Mouse (Mus musculus): ENCODE data around the gene Mad2l2.

The Mad2l2 gene

DNA sequence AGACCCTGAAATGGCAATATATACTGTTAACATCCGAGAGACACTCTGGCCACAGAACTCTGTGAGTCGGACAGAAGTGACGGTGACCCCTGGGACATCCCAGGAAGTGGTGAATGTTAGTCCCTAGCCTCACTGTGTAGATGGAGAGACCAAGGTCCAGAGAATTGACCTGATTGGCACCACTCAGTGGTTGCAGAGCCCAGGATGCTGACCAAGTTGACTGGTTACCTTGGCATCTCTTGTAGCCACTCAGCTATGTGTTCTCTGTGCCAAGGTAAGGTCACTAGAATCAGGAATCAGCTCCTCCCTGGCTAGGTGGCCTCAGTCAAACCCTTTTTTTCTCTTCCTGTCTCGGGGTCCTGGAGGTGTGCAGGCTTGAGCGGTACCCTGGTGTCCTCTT is 13.5 kb downstream of the Mad2l2 start:
- DNase-seq (ENCODE audit: low read depth), result no peak

DNA sequence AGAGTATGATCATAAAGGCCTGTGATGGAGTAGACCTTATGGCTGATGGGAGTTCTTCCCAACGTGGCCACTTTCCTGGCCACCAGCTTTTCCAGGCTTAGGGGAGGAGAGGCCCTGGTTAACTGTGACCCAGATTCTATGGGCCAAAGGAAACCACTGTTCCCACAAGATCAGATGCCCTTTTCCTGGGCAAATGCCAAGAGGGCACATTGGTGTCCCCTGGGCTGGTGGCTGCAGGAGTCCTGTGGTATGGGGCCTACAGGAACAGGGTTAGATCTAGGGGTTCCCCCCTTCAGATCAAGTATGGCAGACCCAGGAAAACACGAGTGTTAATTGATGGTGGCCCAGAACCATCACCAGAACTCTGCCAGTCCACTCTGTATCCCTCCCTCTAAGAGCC is 17.5 kb downstream of the Mad2l2 start:
- no peak for DNase-seq (ENCODE audit: low read depth)

DNA sequence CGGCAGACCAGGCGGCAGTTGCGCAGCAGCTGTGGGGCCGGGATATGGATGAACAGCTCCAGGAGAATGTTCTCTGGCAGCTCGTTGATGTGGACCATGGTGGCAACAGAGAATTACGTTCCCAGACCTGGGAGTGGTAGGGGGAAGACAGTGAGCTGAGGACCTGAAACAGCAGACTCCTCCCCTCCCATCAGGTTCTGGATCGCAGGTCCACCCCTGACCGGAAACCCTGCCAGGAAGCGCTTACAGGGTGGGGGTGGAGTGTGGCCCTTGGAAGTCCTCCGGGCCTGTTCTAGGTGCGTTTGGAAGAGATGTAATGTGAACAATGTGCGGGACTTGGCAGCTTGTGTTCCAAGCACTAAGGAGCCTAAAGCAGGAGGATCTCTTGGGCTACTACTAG is 19.4 kb downstream of the Mad2l2 start:
- no peak for DNase-seq (ENCODE audit: low read depth)

DNA sequence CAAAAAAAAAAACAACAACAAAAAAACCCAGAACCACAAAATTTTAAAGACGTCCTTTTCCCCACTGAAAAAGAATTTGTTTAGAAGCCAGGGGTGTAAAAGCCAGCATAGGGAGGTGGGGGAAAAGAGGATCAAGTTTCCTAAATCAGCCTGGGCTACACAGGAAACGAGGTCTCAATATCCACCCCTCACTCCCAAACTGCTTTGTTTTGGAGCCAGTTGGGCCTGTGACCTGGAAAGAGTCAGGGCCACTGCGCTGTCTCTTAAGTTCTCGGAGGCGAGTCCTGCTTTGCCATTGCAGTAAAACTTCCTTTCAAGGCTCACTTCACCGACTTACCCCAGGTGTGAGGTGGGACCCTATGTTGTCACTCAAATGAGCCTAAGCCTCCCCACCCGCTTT is 20.1 kb downstream of the Mad2l2 start:
- no peak for DNase-seq (ENCODE audit: low read depth)

DNA sequence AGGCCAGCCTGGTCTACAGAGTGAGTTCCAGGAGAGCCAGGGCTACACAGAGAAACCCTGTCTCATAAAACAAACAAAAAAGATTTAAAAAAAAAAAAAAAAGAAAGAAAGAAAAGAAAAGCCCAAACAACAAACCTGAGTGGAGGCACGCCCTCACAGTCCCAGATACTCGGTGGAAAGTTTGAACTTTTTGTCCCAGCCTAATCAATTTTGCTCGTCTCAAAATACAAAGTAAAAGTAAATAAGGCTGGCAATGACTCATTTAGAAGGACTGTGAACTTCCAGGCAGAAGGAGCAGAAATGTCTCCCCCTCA is 20.7 kb downstream of the Mad2l2 start:
- no peak for DNase-seq (ENCODE audit: low read depth)

DNA sequence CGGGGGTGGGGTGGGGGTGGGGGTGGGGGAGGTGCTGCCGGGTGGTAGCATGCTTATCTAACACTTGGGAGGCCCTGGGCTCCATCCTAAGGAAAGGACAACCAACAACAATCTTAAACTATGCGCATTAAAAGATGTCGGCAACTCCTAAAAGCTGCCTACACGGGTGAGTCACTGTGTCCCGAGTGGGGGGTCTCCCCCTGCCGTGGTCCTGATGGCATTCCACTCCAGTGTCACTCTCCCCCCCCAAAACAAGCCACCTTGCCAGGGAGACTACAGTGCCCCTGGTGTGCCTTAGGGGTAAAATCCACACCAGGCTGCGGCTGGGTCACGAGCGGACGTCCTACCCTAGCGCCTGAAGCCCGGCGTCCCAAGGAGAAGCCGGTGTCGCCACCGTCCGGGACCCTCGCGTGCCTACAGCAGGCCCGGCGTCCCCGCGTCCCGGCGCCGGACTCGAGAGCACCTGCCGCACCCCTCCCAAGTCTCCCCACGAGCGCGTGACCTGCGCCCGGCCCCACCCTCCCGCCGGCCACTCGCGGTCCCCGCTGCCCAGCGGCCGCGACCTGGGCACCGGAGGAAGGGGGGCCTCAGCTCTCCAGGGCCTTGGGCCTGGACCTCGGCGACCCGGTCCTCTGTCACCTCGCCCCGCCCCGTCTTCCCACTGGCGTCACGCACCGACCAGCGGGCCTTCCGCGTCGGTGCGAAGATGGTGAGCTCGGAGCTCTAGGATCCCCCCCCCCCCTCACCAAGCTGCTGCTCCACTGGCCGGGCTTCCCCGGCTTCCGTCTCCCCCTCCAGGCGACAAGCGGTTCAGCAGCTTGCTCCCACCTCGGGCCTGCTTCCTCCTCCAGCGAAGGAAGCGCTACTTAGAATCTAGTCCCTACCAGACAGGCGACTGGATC is 21.3 kb downstream of the Mad2l2 start, which contains the start of gene Fbxo6:
Gene Fbxo6 (minus strand): TSS at position 874 of the 902 bp plus-strand sequence.
- no peak for DNase-seq (ENCODE audit: low read depth)

DNA sequence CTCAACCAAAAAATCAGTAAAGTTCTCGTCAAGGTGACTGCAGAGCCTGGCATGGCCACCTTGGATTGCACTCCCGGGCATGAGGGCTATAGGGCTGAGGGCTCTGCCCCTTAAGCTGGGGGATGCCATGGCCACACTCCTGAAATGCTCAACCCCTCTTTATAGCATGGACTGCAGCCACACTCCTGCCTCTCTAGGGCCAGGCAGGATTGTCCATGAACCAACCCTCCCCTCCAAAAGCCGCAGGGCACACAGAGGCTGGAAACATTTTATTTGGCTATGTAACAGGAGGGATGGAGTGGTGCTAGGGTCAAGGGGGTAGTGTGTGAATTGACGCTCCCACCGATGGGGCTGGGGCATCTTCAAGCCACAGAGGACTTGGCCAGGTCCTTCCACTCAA is 22.4 kb downstream of the Mad2l2 start:
- DNase-seq (ENCODE audit: low read depth), result no peak

DNA sequence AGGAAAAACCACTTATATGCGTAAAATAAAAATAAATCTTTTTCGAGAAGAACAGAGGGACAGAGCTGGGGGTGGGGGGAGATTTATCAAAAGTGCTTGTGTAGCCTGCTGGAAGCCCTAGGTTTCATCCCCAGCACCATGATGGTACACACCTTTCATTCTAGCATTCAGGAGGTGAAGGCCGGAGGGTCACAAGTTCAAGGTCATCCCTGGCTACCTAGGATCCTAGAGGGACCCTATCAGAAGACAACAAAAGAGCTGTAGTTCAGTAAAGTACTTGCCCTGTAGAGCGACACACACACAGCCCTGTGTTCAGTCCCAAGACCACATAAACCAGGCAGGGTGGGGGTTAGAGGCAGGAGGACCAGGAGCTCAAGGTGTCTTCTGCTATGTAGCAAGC is 23.8 kb downstream of the Mad2l2 start:
- no peak for DNase-seq (ENCODE audit: low read depth)

DNA sequence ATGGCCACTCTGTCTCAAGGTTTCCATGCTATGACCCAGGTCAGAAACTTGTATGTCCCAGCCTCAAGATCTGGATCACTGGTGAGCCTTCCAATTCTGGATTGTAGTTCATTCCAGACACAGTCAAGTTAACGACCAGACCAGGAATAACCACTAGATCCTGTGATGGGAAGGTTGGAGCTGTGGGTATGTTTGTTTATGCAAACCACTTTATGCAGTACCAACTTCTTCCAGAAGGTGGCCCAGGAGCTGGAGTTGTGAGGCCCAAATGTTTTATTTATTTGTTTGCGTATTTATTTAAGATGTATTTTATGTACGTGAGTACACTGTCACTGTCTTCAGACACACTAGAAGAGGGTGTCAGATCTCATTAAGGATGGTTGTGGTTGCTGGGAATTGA is 24.8 kb downstream of the Mad2l2 start:
- no peak for DNase-seq (ENCODE audit: low read depth)

DNA sequence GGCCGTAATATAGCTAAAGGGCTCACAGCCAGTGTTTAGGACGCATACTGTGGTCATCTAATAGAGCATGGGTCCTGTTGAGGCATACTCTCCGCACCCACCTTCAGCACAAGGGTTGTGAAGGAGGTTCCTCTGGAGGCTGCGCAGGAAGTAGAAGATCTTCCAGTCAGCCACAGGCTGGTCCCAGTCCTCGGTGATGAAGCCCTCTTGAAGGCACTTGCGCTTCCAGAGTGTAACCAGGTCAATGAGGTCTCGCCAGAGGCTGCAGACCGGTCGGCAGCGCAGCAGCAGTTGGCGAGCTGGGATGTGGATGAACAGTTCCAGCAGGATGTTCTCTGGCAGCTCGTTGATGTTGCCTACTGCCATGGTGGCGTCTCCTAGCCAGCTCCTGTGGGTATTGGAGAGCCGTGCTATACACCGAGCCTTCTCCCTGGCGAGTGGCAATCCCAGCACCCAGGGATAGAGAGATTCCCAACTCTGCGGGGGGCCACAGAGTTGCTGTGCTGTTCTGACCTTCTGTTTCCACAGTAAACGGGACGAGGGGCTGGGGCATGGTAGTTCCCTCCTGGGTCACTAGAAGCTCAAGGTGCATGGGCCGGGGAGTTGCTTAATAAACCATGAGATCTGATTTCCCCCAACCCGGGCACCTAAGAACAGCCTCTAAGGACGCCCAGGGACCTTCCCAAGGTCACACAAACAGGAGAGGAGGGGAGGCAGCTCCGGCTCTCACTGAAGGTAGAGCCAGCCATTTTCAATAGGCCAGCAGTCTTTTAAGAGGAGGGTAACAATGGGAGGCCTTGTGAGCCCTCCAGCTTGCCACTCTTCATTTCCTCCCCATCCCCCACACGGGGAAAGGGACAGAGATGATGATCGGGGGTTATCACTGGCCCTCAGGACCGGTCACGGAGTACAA is 28.5 kb downstream of the Mad2l2 start:
- DNase-seq (ENCODE audit: low read depth), result no peak

DNA sequence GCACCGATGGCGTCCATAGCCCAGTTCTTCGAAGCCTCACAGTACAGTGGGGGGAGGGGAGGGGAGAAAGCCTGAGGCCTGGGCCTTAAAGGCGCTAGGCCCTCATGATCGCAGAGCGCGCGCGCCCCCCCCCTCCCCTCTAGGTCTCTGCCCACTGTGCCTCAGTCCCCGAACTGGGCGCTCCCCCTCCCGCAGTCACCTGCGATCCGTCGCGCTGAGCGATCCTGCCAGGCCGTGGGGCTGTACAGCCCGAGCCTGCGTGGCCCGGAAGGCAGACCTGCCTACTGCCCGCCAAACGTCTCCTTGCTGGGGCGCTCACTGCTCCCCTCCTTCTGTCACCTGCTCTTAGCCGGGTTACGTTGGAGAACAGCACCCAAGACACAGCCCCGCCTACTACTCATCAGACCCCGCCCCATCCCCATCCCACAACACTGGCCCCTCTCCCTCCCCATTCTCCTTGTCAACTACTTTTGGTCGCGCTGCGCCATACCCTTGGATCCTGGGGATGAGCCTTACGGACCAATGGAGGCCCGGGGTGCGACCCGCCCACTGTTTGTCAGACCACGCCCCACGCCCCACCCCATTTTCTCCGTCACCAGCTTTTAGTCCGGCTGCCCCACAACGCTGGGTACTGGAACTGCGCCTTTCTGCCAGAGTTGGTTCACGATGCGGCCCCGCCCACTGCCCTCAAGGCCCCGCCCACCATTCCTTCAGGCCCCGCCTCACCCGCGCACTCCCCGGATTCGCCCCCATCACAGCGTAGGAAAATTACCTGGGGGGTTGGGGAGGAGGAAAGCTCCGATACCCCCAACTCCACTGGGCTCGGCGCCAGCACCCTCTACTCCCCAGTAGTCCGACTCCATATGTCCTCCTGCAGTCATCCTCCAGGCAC is 29.6 kb downstream of the Mad2l2 start:
- peak; percentile 81 for DNase-seq (ENCODE audit: low read depth)

DNA sequence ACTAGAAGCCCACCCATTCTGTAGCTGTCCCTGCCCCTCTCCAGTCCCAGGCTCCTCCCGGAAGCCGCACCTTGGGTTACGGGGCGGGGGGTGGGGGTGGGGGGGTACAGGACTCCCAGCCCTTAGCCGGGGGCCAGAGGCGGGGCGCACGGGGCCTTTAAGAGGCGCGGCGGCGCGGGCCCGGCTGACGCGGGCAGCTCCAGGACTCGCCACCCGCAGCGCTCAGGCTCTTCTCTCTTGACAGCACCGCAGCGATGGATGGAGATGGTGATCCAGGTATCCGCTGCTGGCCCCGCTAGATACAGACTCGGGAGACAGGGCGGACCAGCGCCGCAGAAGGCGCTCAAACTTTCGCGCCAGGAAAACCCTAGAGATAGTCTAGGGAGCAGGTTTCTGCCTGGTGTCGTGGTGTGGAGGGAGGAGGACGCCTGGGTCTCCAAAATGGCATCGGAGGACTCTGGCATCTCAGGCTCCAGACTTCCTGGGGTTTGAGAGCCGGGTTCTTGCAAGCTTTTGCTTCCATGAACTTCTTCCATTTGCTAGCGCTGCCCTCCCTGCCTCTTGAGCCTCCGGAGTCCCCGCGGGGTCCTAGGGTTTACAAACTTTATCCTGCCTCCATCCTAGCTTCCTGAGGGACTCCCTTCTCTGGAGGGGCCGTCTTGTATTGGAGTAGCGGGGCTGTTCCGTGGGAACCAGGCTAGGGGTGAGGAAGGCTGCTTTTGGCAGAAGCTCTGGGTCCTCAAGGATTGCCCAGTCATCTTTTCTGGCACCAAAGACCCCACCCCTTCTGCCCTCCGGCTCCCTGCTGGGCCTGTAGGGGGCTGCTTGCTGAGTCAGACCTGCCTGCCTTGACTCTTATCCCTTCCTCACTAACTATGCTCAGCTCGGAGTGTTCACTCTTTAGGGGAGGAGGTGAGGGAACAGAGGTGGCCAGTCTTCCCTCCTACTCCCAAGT is 30.5 kb downstream of the Mad2l2 start, which contains the start of the genes Fbxo44 and Fbxo2:
Gene Fbxo44 (minus strand): TSS at position 47 of the 955 bp plus-strand sequence.
Gene Fbxo2 (plus strand): TSS at position 186 of the 955 bp plus-strand sequence.
- DNase-seq (ENCODE audit: low read depth), result no peak

DNA sequence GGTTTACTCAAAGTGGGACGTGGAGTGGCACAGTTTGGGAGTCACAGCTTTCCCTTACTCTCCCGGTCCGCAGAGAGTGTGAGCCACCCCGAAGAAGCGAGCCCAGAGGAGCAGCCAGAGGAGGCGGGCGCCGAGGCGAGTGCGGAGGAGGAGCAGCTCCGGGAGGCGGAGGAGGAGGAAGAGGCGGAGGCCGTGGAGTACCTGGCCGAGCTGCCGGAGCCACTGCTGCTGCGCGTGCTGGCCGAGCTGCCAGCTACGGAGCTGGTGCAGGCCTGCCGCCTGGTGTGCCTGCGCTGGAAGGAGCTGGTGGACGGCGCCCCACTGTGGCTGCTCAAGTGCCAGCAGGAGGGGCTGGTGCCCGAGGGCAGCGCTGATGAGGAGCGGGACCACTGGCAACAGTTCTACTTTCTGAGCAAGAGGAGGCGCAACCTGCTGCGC is 33.8 kb downstream of the Mad2l2 start:
- no peak for DNase-seq (ENCODE audit: low read depth)

DNA sequence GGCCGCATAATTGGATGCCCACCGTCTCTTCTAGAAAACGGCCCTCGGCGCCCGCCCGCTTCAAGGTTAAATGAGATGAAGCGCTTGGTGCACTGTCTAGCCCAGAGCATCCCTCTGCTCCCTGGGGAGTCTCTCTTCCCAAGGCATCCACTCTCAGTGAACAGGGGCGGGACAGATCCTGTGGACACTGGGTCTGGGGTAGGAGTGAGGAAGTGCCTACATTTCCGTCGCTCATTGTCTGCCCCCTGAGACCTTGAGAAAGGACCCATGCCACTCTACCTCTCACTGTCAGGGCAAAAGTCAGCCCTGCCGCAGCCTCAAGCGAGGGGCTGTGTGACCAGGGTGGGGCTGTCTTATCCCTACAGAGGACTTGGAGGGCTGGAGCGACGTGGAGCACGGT is 34.3 kb downstream of the Mad2l2 start:
- no peak for DNase-seq (ENCODE audit: low read depth)

DNA sequence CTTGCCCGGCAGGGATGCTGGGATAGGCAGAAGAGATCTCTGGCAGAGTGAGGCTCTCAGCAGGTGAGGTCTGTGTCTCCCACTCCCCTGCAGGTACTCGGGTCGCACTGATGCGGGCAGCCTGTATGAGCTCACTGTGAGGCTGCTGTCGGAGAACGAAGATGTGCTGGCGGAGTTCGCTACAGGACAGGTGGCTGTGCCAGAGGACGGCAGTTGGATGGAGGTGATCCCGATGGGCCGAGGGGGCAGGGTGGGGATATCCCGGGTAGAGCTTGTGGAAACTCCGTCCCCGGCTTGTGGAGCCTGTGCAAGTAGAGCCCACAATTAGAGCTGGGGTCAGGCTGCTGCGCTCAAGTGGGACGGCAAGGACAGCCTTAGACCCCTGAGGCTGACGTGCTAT is 35.4 kb downstream of the Mad2l2 start:
- DNase-seq (ENCODE audit: low read depth), result no peak

DNA sequence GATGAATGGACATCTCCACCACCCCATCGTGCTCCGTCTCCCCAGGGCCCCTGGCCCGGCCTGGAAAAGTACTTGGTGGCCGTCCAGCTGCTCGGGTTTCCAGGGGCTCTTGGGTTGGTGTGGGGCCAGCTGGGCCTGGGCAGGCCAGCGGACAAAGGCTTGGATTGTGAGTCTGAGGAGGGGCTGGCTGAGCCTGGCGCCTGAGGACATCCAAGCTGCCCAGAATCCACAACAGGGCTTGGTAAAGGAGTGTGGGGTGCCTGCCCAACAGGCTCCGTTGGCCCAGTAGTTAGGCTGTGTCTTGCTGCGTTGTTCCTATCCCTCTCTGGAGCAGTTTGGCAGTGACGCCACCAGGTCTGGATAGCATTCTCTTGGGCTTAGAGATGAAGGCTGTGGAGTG is 36.2 kb downstream of the Mad2l2 start:
- no peak for DNase-seq (ENCODE audit: low read depth)

DNA sequence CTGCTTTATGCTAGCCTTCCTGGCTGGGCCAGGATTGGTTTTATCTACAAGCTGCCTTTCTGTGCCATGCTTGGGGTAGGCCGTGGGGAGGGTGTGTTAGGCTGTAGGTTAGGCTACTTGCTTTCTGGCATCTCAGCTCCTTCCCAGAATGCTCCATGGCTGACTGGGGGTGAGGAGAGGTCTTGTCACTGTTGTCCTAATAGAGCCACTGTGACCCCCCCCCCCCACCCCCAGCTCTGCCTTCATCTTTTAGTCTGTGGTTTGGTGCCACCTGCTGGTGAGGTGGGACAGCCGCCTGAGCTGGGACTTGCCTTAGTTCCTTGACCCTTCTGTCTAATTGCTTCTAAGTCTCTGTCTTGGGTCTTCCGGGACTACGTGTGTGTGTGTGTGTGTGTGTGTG is 36.8 kb downstream of the Mad2l2 start:
- no peak for DNase-seq (ENCODE audit: low read depth)

DNA sequence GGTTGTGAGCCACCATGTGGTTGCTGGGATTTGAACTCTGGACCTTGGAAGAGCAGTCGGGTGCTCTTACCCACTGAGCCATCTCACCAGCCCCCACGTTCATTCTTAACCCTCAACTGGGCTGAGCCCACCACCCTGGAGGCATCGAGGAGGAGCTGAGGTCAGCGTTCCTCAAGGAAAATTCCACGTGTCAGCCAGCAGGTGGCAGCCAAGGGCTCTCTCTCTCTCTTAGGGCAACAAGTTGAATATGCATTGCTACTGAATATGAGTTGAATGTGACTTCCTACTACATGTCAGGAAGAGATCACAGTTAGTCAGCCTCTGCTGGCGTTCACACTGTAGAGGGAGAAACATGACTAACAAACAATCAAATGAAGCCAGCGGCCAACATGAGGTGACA is 38.1 kb downstream of the Mad2l2 start:
- no peak for DNase-seq (ENCODE audit: low read depth)

DNA sequence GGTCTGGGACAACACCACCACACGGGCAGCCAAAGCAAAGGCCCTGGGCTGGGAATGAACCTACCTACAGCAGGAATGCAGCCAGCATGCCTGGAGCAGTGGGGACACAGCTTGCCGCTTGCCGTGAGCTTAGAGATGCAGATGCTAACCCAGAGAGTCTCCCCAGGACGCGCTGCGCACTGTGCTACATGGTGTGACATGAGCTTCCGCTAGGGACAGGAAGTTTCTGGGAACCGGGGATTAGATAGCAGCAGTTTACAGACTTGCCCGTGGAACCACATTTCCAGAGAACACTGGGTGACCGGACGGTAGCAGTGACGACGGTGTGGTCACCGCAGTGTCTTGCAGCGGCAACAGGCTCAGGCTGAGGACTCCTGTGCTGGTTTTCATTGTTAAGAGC is 39.4 kb downstream of the Mad2l2 start:
- DNase-seq (ENCODE audit: low read depth), result no peak

DNA sequence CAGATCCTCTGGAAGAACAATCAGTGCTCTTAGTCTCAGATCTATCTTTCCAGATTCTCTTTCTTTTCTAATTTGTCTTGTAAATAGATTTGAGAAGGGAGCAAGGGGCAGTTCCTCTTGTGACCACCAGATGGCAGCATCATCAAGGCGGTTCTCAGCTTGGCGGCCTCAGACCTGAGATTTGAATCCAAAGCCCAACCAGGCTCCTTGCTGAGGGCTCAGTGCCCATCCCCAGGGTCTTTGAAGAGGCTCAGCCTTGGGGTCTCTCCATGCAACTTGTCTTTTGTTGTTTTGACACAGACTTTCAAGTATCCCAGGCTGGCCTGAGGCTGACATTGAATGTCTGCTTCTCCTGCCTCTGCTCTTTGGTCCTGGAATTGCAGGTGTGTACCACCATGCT is 40.7 kb downstream of the Mad2l2 start:
- DNase-seq (ENCODE audit: low read depth), result no peak

DNA sequence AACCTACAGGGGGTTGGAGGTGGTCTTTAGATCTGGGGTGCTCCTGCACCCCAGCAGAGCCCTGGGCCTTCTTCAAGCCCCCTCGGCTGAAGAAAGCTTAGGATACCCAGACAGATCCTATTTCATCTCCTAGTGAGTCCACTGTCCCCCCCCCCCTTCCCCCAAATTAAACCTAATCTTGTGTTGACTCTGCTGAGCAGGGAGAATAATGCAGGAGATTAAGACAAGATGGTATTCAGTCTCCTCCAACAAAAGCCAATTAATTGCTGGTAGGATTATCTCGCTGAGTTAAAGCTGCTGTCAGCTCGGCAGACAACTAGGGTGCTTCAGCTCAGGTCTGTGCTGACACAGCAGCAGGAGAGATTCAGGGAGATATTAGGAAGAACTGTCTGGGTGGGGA is 41.1 kb downstream of the Mad2l2 start:
- DNase-seq (ENCODE audit: low read depth), result no peak

Measured in fibroblast of lung, adult 2 months (primary cell).